Comparison of ENCODE assay signal across 26 mouse cellular contexts in the genomic region with DNA sequence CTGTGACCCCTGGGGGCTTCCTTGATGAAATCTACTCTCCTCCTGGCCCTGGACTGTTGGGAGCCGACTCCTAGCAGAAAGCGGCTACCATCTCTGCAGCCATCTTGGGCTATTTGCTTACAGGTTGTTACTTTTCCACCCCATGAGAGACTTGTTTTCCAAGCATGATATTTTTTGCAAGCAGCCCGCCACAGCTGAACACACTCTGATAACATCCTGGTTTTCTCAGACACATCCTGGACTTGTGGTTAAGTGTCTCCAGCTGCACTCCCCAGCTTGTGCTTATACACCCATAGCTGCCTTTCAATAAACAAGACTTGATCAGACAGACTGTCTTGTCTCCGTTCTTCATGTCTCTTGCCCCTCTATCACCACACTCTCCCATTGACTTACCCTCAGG. TPM values are rescaled to one million over a fixed set of nuclear protein-coding genes. Genes with fewer than 3 reads are reported as not detected.
A peak's percentile ranks its signal among the peaks of the same experiment; 100 is the strongest.
DNase-seq lines count a peak whose midpoint lies in the region; ATAC-seq and TF ChIP-seq lines count a peak whose summit lies in the region.
"Had no signal": no experiment of that assay in that cellular context is flagged by ENCODE, and none has a peak within 500 bp of the region (broad histone marks: within the 10 kb centered on the region; RNA-seq: fewer than 3 reads in every experiment).

No protein-coding gene starts in this region.

- H3K79me2 ChIP-seq in myocyte (ENCODE audit: control insufficient read depth, insufficient read depth): no peaks in the 10 kb centered on the region

- peaks cover 4% of the 10 kb centered on the region; the same call in 1 of the 2 replicates for H3K4me1 ChIP-seq in intestine, embryonic 16.5 days (ENCODE audit: control insufficient read depth, insufficient read depth, low read length)
- no peaks in the 10 kb centered on the region for H3K4me1 ChIP-seq in intestine, embryonic 15.5 days (replicated peaks)
- H3K4me1 ChIP-seq in thymus, adult 2 months (replicated peaks; ENCODE audit: control insufficient read depth, insufficient read depth, low read length): peaks cover 10% of the 10 kb centered on the region
- H3K4me1 ChIP-seq: embryonic facial prominence, embryonic 10.5 days; embryonic facial prominence, embryonic 13.5 days; forebrain, embryonic 12.5 days; forebrain, embryonic 15.5 days; hindbrain, embryonic 15.5 days had no signal

- whole genome bisulfite sequencing in intestine, embryonic 16.5 days: 69% methylated on average over 4 of the region's 4 CpGs
- WGBS in intestine, embryonic 15.5 days: 75% methylated on average over 4 of the region's 4 CpGs
- WGBS in thymus, adult 2 months: 21% methylated on average over 4 of the region's 4 CpGs

- no peak overlapping the region for H3ac ChIP-seq in myocyte (ENCODE audit: control insufficient read depth, insufficient read length)

- H3K27ac ChIP-seq in intestine, embryonic 16.5 days (ENCODE audit: low read length): no peak overlapping the region
- H3K27ac ChIP-seq in intestine, embryonic 15.5 days: no peak overlapping the region
- peak overlapping the region; percentile 84 for H3K27ac ChIP-seq in thymus, adult 2 months (ENCODE audit: control insufficient read depth, insufficient read depth, low read length)
- H3K27ac ChIP-seq: embryonic facial prominence, embryonic 10.5 days; embryonic facial prominence, embryonic 13.5 days; forebrain, embryonic 12.5 days; forebrain, embryonic 15.5 days; heart, embryonic 13.5 days; hindbrain, embryonic 15.5 days had no signal

- H3K27me3 ChIP-seq in intestine, embryonic 16.5 days (replicated peaks; ENCODE audit: control insufficient read depth, insufficient read depth, low read length): no peaks in the 10 kb centered on the region
- no peaks in the 10 kb centered on the region for H3K27me3 ChIP-seq in intestine, embryonic 15.5 days (replicated peaks)
- H3K27me3 ChIP-seq in thymus, adult 2 months (ENCODE audit: control insufficient read depth, insufficient read depth, low read length): no peaks in the 10 kb centered on the region
- H3K27me3 ChIP-seq in myocyte (ENCODE audit: control insufficient read depth, insufficient read depth, insufficient read length): no peaks in the 10 kb centered on the region
- H3K27me3 ChIP-seq: embryonic facial prominence, embryonic 13.5 days; forebrain, embryonic 15.5 days; heart, embryonic 13.5 days; hindbrain, embryonic 15.5 days had no signal

- H3K4me2 ChIP-seq in intestine, embryonic 16.5 days (ENCODE audit: low read depth, low read length): no peak overlapping the region
- no peak overlapping the region for H3K4me2 ChIP-seq in intestine, embryonic 15.5 days (replicated peaks)
- H3K4me2 ChIP-seq in myocyte (ENCODE audit: low read depth): peak overlapping the region; percentile 61
- H3K4me2 ChIP-seq: embryonic facial prominence, embryonic 13.5 days; forebrain, embryonic 12.5 days; forebrain, embryonic 15.5 days; heart, embryonic 13.5 days; hindbrain, embryonic 15.5 days had no signal

- DNase-seq in thymus, adult 2 months: no peak
- no peak for DNase-seq in thymus, postnatal 10 days (ENCODE audit: low spot score in 2 of 2)
- DNase-seq in thymus, postnatal 4 days: peak; percentile 37
- DNase-seq in thymus, postnatal 36 days: no peak
- no peak for DNase-seq in frontal cortex, postnatal 36 days (ENCODE audit: low spot score in 2 of 2)
- DNase-seq: cerebellum, adult 11-12 months; cerebellum, adult 8-10 months; cerebellum, postnatal 10 days; cerebellum, postnatal 36 days; embryo, embryonic 11 days; gastrocnemius, postnatal 10 days; gastrocnemius, postnatal 36 days; heart, postnatal 14 days; heart, postnatal 4 days had no signal

- H3K36me3 ChIP-seq in intestine, embryonic 16.5 days (ENCODE audit: control insufficient read depth, insufficient read depth, low read length): no peaks in the 10 kb centered on the region
- no peaks in the 10 kb centered on the region for H3K36me3 ChIP-seq in intestine, embryonic 15.5 days
- no peaks in the 10 kb centered on the region for H3K36me3 ChIP-seq in thymus, adult 2 months (ENCODE audit: control insufficient read depth, insufficient read depth, low read length)
- no peaks in the 10 kb centered on the region for H3K36me3 ChIP-seq in myocyte (ENCODE audit: control insufficient read depth, insufficient read depth)
- H3K36me3 ChIP-seq: embryonic facial prominence, embryonic 10.5 days; embryonic facial prominence, embryonic 13.5 days; forebrain, embryonic 12.5 days; forebrain, embryonic 15.5 days; heart, embryonic 13.5 days; hindbrain, embryonic 15.5 days had no signal

- no peak overlapping the region for H3K9ac ChIP-seq in intestine, embryonic 16.5 days (ENCODE audit: low read depth, low read length)
- H3K9ac ChIP-seq in intestine, embryonic 15.5 days: no peak overlapping the region
- H3K9ac ChIP-seq: embryonic facial prominence, embryonic 13.5 days; forebrain, embryonic 12.5 days; forebrain, embryonic 15.5 days; heart, embryonic 13.5 days; hindbrain, embryonic 15.5 days had no signal

- TF ChIP-seq CTCF in thymus, adult 2 months (IDR thresholded peaks at IDR 0.05; ENCODE audit: borderline replicate concordance, control insufficient read depth, extremely low read depth, insufficient read depth, low read length, poor library complexity): no peak

- no peak for TF ChIP-seq POLR2A in thymus, adult 2 months (IDR thresholded peaks at IDR 0.05; ENCODE audit: control insufficient read depth, extremely low read depth, insufficient read depth, low read length, poor library complexity)
- no peak for TF ChIP-seq POLR2A in myocyte (IDR thresholded peaks at IDR 0.05; ENCODE audit: insufficient read length, low read depth)

- H3K4me3 ChIP-seq in intestine, embryonic 16.5 days (ENCODE audit: low read length): no peak overlapping the region
- no peak overlapping the region for H3K4me3 ChIP-seq in intestine, embryonic 15.5 days (replicated peaks)
- no peak overlapping the region for H3K4me3 ChIP-seq in thymus, adult 2 months (ENCODE audit: control insufficient read depth, insufficient read depth, low read length)
- no peak overlapping the region for H3K4me3 ChIP-seq in myocyte
- H3K4me3 ChIP-seq: embryonic facial prominence, embryonic 10.5 days; embryonic facial prominence, embryonic 13.5 days; erythroblast, embryonic 14.5 days; forebrain, embryonic 12.5 days; forebrain, embryonic 15.5 days; heart, embryonic 13.5 days; hindbrain, embryonic 15.5 days had no signal

- ATAC-seq in intestine, embryonic 16.5 days: peak; percentile 11; the same call in 1 of the 2 replicates
- no peak for ATAC-seq in intestine, embryonic 15.5 days
- ATAC-seq: activated CD4-positive, CD25-positive, alpha-beta regulatory T cell, adult 4 months; CD4-positive, CD25-positive, alpha-beta regulatory T cell, adult 4 months; forebrain, embryonic 15.5 days had no signal

- no peaks in the 10 kb centered on the region for H3K9me3 ChIP-seq in intestine, embryonic 16.5 days (ENCODE audit: control insufficient read depth, low read length)
- H3K9me3 ChIP-seq in intestine, embryonic 15.5 days: no peaks in the 10 kb centered on the region
- H3K9me3 ChIP-seq: embryonic facial prominence, embryonic 10.5 days; embryonic facial prominence, embryonic 13.5 days; forebrain, embryonic 12.5 days; forebrain, embryonic 15.5 days; heart, embryonic 13.5 days; hindbrain, embryonic 15.5 days had no signal

TF ChIP-seq in myocyte, 11 proteins besides CTCF, POLR2A, EP300 and RAD21:
- no peak for TF ChIP-seq MYOG (IDR thresholded peaks at IDR 0.05; ENCODE audit: control insufficient read depth in 1 of 3, insufficient read depth in 1 of 3, insufficient read length in 2 of 3, low read depth in 2 of 3)
- no peak for TF ChIP-seq CEBPB (IDR thresholded peaks at IDR 0.05; ENCODE audit: insufficient read depth, poor library complexity, severe bottlenecking)
- TF ChIP-seq TCF3 (IDR thresholded peaks at IDR 0.05; ENCODE audit: insufficient read length, low read depth): no peak
- no peak for TF ChIP-seq REST (IDR thresholded peaks at IDR 0.05; ENCODE audit: insufficient read depth, insufficient read length)
- TF ChIP-seq MAX (IDR thresholded peaks at IDR 0.05; ENCODE audit: low read depth): no peak
- TF ChIP-seq E2F4 (IDR thresholded peaks at IDR 0.05; ENCODE audit: insufficient read depth): no peak
- TF ChIP-seq USF1 (IDR thresholded peaks at IDR 0.05; ENCODE audit: low read depth): no peak
- no peak for TF ChIP-seq SRF (IDR thresholded peaks at IDR 0.05; ENCODE audit: control insufficient read depth, insufficient read length, low read depth)
- TF ChIP-seq MYOD1 (IDR thresholded peaks at IDR 0.05; ENCODE audit: control insufficient read depth in 1 of 3, insufficient read length in 2 of 3, low read depth in 2 of 3): no peak
- TF ChIP-seq TCF12 (IDR thresholded peaks at IDR 0.05; ENCODE audit: insufficient read depth, poor library complexity, severe bottlenecking): no peak
- TF ChIP-seq POLR2AphosphoS2 (IDR thresholded peaks at IDR 0.05; ENCODE audit: insufficient read length, low read depth): no peak

RNA-seq across cellular contexts. Expression of a gene that starts 8.9 kb away (rescaled TPM):
- polyA plus RNA-seq in intestine, embryonic 16.5 days (2015; fragmentation: Nextera tagmentation; extraction: Ambion mirVana): 58.5 and 68.8 TPM in 2 replicates
- 65.1 and 66.7 TPM in 2 replicates for polyA plus RNA-seq in intestine, embryonic 15.5 days (2015; fragmentation: Nextera tagmentation; extraction: Ambion mirVana)
- polyA plus RNA-seq in thymus, adult 2 months (2012; rRNA removed): 32.5 and 36.7 TPM in 2 replicates
- polyA plus RNA-seq in myocyte (2012; fragmentation: generic; extraction: Trizol): 70.3 TPM

RNA-seq across cellular contexts. Expression of a gene that starts 56.9 kb away (rescaled TPM):
- 27.4 and 28.6 TPM in 2 replicates for polyA plus RNA-seq in intestine, embryonic 16.5 days (2015; fragmentation: Nextera tagmentation; extraction: Ambion mirVana)
- 18.6 and 21.7 TPM in 2 replicates for polyA plus RNA-seq in intestine, embryonic 15.5 days (2015; fragmentation: Nextera tagmentation; extraction: Ambion mirVana)
- polyA plus RNA-seq in thymus, adult 2 months (2012; rRNA removed): 25.6 and 25.9 TPM in 2 replicates
- 21.9 TPM for polyA plus RNA-seq in myocyte (2012; fragmentation: generic; extraction: Trizol)
